Comparison of ENCODE assay signal across 24 mouse cellular contexts in genomic region chr7:82383536-82383848, GRCm38 (mm10). TPM values are rescaled to one million over a fixed set of nuclear protein-coding genes. Genes with fewer than 3 reads are reported as not detected.
DNase-seq lines count a peak whose midpoint lies in the region; ATAC-seq and TF ChIP-seq lines count a peak whose summit lies in the region.
"Had no signal": no experiment of that assay in that cellular context is flagged by ENCODE, and none has a peak within 500 bp of the region (broad histone marks: within the 10 kb centered on the region; RNA-seq: fewer than 3 reads in every experiment).

No protein-coding gene starts in this region.

- no peaks in the 10 kb centered on the region for H3K9me3 ChIP-seq in kidney, embryonic 14.5 days (ENCODE audit: control insufficient read depth, low read length)
- H3K9me3 ChIP-seq in limb, embryonic 10.5 days (replicated peaks) = no peaks in the 10 kb centered on the region
- no peaks in the 10 kb centered on the region for H3K9me3 ChIP-seq in limb, embryonic 12.5 days
- H3K9me3 ChIP-seq in limb, embryonic 15.5 days = no peaks in the 10 kb centered on the region
- H3K9me3 ChIP-seq: embryonic facial prominence, embryonic 10.5 days; embryonic facial prominence, embryonic 13.5 days; forebrain, embryonic 12.5 days; forebrain, embryonic 15.5 days; hindbrain, embryonic 12.5 days; hindbrain, embryonic 15.5 days had no signal

- H3K27ac ChIP-seq in kidney, embryonic 14.5 days (ENCODE audit: low read depth, low read length) = no peak overlapping the region
- H3K27ac ChIP-seq in limb, embryonic 10.5 days = peak overlapping the region; percentile 79
- peak overlapping the region; percentile 84 for H3K27ac ChIP-seq in limb, embryonic 12.5 days
- H3K27ac ChIP-seq in limb, embryonic 15.5 days = 0 out of 2 replicates have a peak overlapping the region, but pooled peaks have one; percentile 38
- no peak overlapping the region for H3K27ac ChIP-seq in thymus, adult 2 months (ENCODE audit: control insufficient read depth, insufficient read depth, low read length)
- H3K27ac ChIP-seq: embryonic facial prominence, embryonic 10.5 days; embryonic facial prominence, embryonic 13.5 days; forebrain, embryonic 12.5 days; forebrain, embryonic 15.5 days; hindbrain, embryonic 12.5 days; hindbrain, embryonic 15.5 days had no signal

- H3K27me3 ChIP-seq in kidney, embryonic 14.5 days (ENCODE audit: control insufficient read depth, insufficient read depth, low read length) = no peaks in the 10 kb centered on the region
- H3K27me3 ChIP-seq in limb, embryonic 10.5 days (ENCODE audit: low read depth, poor library complexity, severe bottlenecking) = no peaks in the 10 kb centered on the region
- no peaks in the 10 kb centered on the region for H3K27me3 ChIP-seq in limb, embryonic 12.5 days
- no peaks in the 10 kb centered on the region for H3K27me3 ChIP-seq in limb, embryonic 15.5 days
- no peaks in the 10 kb centered on the region for H3K27me3 ChIP-seq in thymus, adult 2 months (ENCODE audit: control insufficient read depth, insufficient read depth, low read length)
- H3K27me3 ChIP-seq: embryonic facial prominence, embryonic 13.5 days; forebrain, embryonic 12.5 days; forebrain, embryonic 15.5 days; hindbrain, embryonic 12.5 days; hindbrain, embryonic 15.5 days had no signal

- no peak for TF ChIP-seq POLR2A in thymus, adult 2 months (IDR thresholded peaks at IDR 0.05; ENCODE audit: control insufficient read depth, extremely low read depth, insufficient read depth, low read length, poor library complexity)

- H3K4me1 ChIP-seq in kidney, embryonic 14.5 days (ENCODE audit: control insufficient read depth, insufficient read depth, low read length) = 0 out of 2 replicates have a peak, but pooled peaks cover 4% of the 10 kb centered on the region
- peaks cover 40% of the 10 kb centered on the region for H3K4me1 ChIP-seq in limb, embryonic 10.5 days
- H3K4me1 ChIP-seq in limb, embryonic 12.5 days (replicated peaks) = peaks cover 30% of the 10 kb centered on the region
- peaks cover 19% of the 10 kb centered on the region for H3K4me1 ChIP-seq in limb, embryonic 15.5 days
- H3K4me1 ChIP-seq in thymus, adult 2 months (replicated peaks; ENCODE audit: control insufficient read depth, insufficient read depth, low read length) = no peaks in the 10 kb centered on the region
- H3K4me1 ChIP-seq: embryonic facial prominence, embryonic 13.5 days; forebrain, embryonic 12.5 days; forebrain, embryonic 15.5 days; hindbrain, embryonic 12.5 days; hindbrain, embryonic 15.5 days had no signal

- no peaks in the 10 kb centered on the region for H3K36me3 ChIP-seq in kidney, embryonic 14.5 days (ENCODE audit: control insufficient read depth, insufficient read depth, low read length)
- H3K36me3 ChIP-seq in limb, embryonic 10.5 days = no peaks in the 10 kb centered on the region
- no peaks in the 10 kb centered on the region for H3K36me3 ChIP-seq in limb, embryonic 12.5 days
- H3K36me3 ChIP-seq in limb, embryonic 15.5 days = no peaks in the 10 kb centered on the region
- no peaks in the 10 kb centered on the region for H3K36me3 ChIP-seq in thymus, adult 2 months (ENCODE audit: control insufficient read depth, insufficient read depth, low read length)
- H3K36me3 ChIP-seq: embryonic facial prominence, embryonic 10.5 days; embryonic facial prominence, embryonic 13.5 days; forebrain, embryonic 12.5 days; forebrain, embryonic 15.5 days; hindbrain, embryonic 12.5 days; hindbrain, embryonic 15.5 days had no signal

- peak; percentile 24; the same call in 1 of the 2 replicates for ATAC-seq in kidney, embryonic 14.5 days (ENCODE audit: low FRiP score, low TSS enrichment)
- ATAC-seq in limb, embryonic 12.5 days (ENCODE audit: insufficient number of reproducible peaks, insufficient read depth, low FRiP score, low TSS enrichment, low read depth) = peak; percentile 44; the same call in 1 of the 2 replicates
- ATAC-seq in limb, embryonic 15.5 days (ENCODE audit: insufficient number of reproducible peaks, low FRiP score, low TSS enrichment, low read depth) = 0 out of 2 replicates have a peak, but pooled peaks have one; percentile 40
- ATAC-seq: CD4-positive, CD25-positive, alpha-beta regulatory T cell, adult 4 months; forebrain, embryonic 15.5 days had no signal

- H3K4me3 ChIP-seq in kidney, embryonic 14.5 days (ENCODE audit: low read length) = no peak overlapping the region
- H3K4me3 ChIP-seq in limb, embryonic 10.5 days = no peak overlapping the region
- no peak overlapping the region for H3K4me3 ChIP-seq in limb, embryonic 12.5 days (replicated peaks)
- H3K4me3 ChIP-seq in limb, embryonic 15.5 days = no peak overlapping the region
- no peak overlapping the region for H3K4me3 ChIP-seq in thymus, adult 2 months (ENCODE audit: control insufficient read depth, insufficient read depth, low read length)
- H3K4me3 ChIP-seq: embryonic facial prominence, embryonic 10.5 days; embryonic facial prominence, embryonic 13.5 days; erythroblast, embryonic 14.5 days; forebrain, embryonic 12.5 days; forebrain, embryonic 15.5 days; hindbrain, embryonic 12.5 days; hindbrain, embryonic 15.5 days had no signal

- DNase-seq in kidney, adult 18-20 months = no peak
- peak; percentile 34 for DNase-seq in limb, embryonic 10.5 days (ENCODE audit: low spot score)
- no peak for DNase-seq in layer of hippocampus, postnatal 10 days (ENCODE audit: low spot score in 2 of 2)
- no peak for DNase-seq in thymus, adult 2 months
- DNase-seq: adrenal gland, adult 2 months; adrenal gland, postnatal 14 days; cerebellum, adult 11-12 months; cerebellum, adult 8-10 months; cerebellum, postnatal 36 days; embryo, embryonic 11 days; gastrocnemius, postnatal 25 days had no signal

- 13% methylated on average over 3 of the region's 3 CpGs for WGBS in kidney, embryonic 14.5 days
- WGBS in limb, embryonic 10.5 days = 46% methylated on average over 3 of the region's 3 CpGs
- 12% methylated on average over 3 of the region's 3 CpGs for WGBS in limb, embryonic 12.5 days
- 33% methylated on average over 3 of the region's 3 CpGs for WGBS in limb, embryonic 15.5 days
- WGBS in thymus, adult 2 months = 83% methylated on average over 3 of the region's 3 CpGs

- TF ChIP-seq CTCF in thymus, adult 2 months (IDR thresholded peaks at IDR 0.05; ENCODE audit: borderline replicate concordance, control insufficient read depth, extremely low read depth, insufficient read depth, low read length, poor library complexity) = no peak

- H3K4me2 ChIP-seq in kidney, embryonic 14.5 days (replicated peaks; ENCODE audit: low read depth, low read length) = no peak overlapping the region
- no peak overlapping the region for H3K4me2 ChIP-seq in limb, embryonic 12.5 days
- no peak overlapping the region for H3K4me2 ChIP-seq in limb, embryonic 15.5 days
- H3K4me2 ChIP-seq: embryonic facial prominence, embryonic 13.5 days; forebrain, embryonic 12.5 days; forebrain, embryonic 15.5 days; heart, embryonic 11.5 days; hindbrain, embryonic 12.5 days; hindbrain, embryonic 15.5 days had no signal

- no peak overlapping the region for H3K9ac ChIP-seq in kidney, embryonic 14.5 days (ENCODE audit: low read depth, low read length)
- no peak overlapping the region for H3K9ac ChIP-seq in limb, embryonic 12.5 days (replicated peaks)
- no peak overlapping the region for H3K9ac ChIP-seq in limb, embryonic 15.5 days
- H3K9ac ChIP-seq: embryonic facial prominence, embryonic 13.5 days; forebrain, embryonic 12.5 days; forebrain, embryonic 15.5 days; hindbrain, embryonic 12.5 days; hindbrain, embryonic 15.5 days had no signal

RNA-seq across cellular contexts. Expression of gene Adamtsl3, which starts 48.0 kb away (rescaled TPM):
- 0.23 and 0.39 TPM in 2 replicates for polyA plus RNA-seq in kidney, embryonic 14.5 days (2014; fragmentation: Nextera tagmentation; extraction: Ambion mirVana)
- 0.11 and 0.81 TPM in 2 replicates for polyA plus RNA-seq in limb, embryonic 10.5 days (2016; fragmentation: Nextera tagmentation; extraction: Ambion mirVana)
- 3.9 and 5.5 TPM in 2 replicates for polyA plus RNA-seq in limb, embryonic 12.5 days (2016; fragmentation: Nextera tagmentation; extraction: Ambion mirVana)
- 6.6 and 7.5 TPM in 2 replicates for polyA plus RNA-seq in limb, embryonic 15.5 days (2015; fragmentation: Nextera tagmentation; extraction: Ambion mirVana)
- total RNA-seq in layer of hippocampus, postnatal 10 days (2021) = 1 to 10 TPM; 2.4 to 2.6 TPM
- polyA plus RNA-seq in thymus, adult 2 months (2012; rRNA removed) = 0.51 and 0.60 TPM in 2 replicates
- total RNA-seq: MEL had no signal
- polyA plus RNA-seq: CD4-positive, CD25-positive, alpha-beta regulatory T cell, adult 4 months; erythroblast, embryonic 14.5 days had no signal

Comparison
In these comparisons a context has a peak if more than half of its experiments do, and no peak if none do; other contexts are left out.
1. H3K27ac ChIP-seq: peak in limb, embryonic 10.5 days (single experiment), limb, embryonic 12.5 days (single experiment) and limb, embryonic 15.5 days (single experiment); none in kidney, embryonic 14.5 days (single experiment) and thymus, adult 2 months (single experiment).
2. Peak in every context shown above with its lines, with median percentiles within 50 percentile points of each other: ATAC-seq.